Mouse (Mus musculus) lung, postnatal 0 days (tissue): ENCODE measurements around the gene Fau.

Source experiments
- CTCF ChIP-seq: IDR thresholded peaks from 2 replicates; pipeline ENCODE4 v1.5.1; 2016; ENCODE audit warnings: antibody characterized with exemption, mild to moderate bottlenecking
- EP300 ChIP-seq: IDR thresholded peaks from 2 replicates; pipeline ENCODE4 v1.6.1; 2016; ENCODE audit warnings: antibody characterized with exemption, mild to moderate bottlenecking, control low read depth

- TF ChIP-seq CTCF (no peak), EP300 (no peak)
Observed at GRCm38 (mm10) chr19:6038326-6038725, 19.3 kb upstream of the Fau start.
